Mouse (Mus musculus): ENCODE data around the gene Fat3. TPM values are rescaled to one million over a fixed set of nuclear protein-coding genes. Genes with fewer than 3 reads are reported as not detected.
A peak's percentile ranks its signal among the peaks of the same experiment; 100 is the strongest.

Fat3 gene
- polyA plus RNA-seq, 1 experiment from 2014 or later, result 11.3 TPM

GRCm38 (mm10) chr9:15976959-15977663, 524.0 kb downstream of the Fat3 start:
- peaks cover 32% of the 10 kb centered on the region for H3K4me1 ChIP-seq (replicated peaks)
- no peak overlapping the region for H3K4me3 ChIP-seq
- peak overlapping the region; percentile 77 for H3K27ac ChIP-seq (replicated peaks)
- peak; percentile 72 for ATAC-seq (ENCODE audit: low read depth)
- H3K27me3 ChIP-seq, result no peaks in the 10 kb centered on the region
- WGBS, result 28% methylated on average over 12 of the region's 12 CpGs
- H3K36me3 ChIP-seq, result no peaks in the 10 kb centered on the region
- H3K9ac ChIP-seq, result no peak overlapping the region
- H3K4me2 ChIP-seq, result 0 out of 2 replicates have a peak overlapping the region, but pooled peaks have one; percentile 9
- H3K9me3 ChIP-seq, result no peaks in the 10 kb centered on the region

GRCm38 (mm10) chr9:15975999-15976398, 525.1 kb downstream of the Fat3 start:
- no peaks in the 10 kb centered on the region for H3K27me3 ChIP-seq
- no peaks in the 10 kb centered on the region for H3K9me3 ChIP-seq
- no peak for ATAC-seq (ENCODE audit: low read depth)
- no peak overlapping the region for H3K27ac ChIP-seq (replicated peaks)
- WGBS, result 65% methylated on average over 2 of the region's 2 CpGs
- no peak overlapping the region for H3K9ac ChIP-seq
- no peak overlapping the region for H3K4me3 ChIP-seq
- H3K4me1 ChIP-seq (replicated peaks), result peaks cover 32% of the 10 kb centered on the region
- H3K4me2 ChIP-seq, result no peak overlapping the region
- no peaks in the 10 kb centered on the region for H3K36me3 ChIP-seq

- no peak for ATAC-seq (ENCODE audit: low read depth)
- Histone ChIP-seq H3K4me3 (no peak overlapping the region), H3K36me3 (peaks cover 24% of the 10 kb centered on the region), H3K4me2 (no peak overlapping the region), H3K9me3 (no peaks in the 10 kb centered on the region), H3K4me1 (replicated peaks) (peaks cover 6% of the 10 kb centered on the region), H3K27ac (replicated peaks) (no peak overlapping the region), H3K27me3 (no peaks in the 10 kb centered on the region), H3K9ac (no peak overlapping the region)
- WGBS, result 74% methylated on average over 1 of the region's 1 CpGs
Measured at GRCm38 (mm10) chr9:15972201-15972600, 528.9 kb downstream of the Fat3 start.

GRCm38 (mm10) chr9:15971393-15971792, 529.7 kb downstream of the Fat3 start:
- H3K4me1 ChIP-seq (replicated peaks), result no peaks in the 10 kb centered on the region
- no peak overlapping the region for H3K4me2 ChIP-seq
- H3K27ac ChIP-seq (replicated peaks), result no peak overlapping the region
- H3K4me3 ChIP-seq, result no peak overlapping the region
- no peak for ATAC-seq (ENCODE audit: low read depth)
- no peak overlapping the region for H3K9ac ChIP-seq
- peaks cover 31% of the 10 kb centered on the region for H3K36me3 ChIP-seq
- no peaks in the 10 kb centered on the region for H3K27me3 ChIP-seq
- H3K9me3 ChIP-seq, result no peaks in the 10 kb centered on the region

- H3K4me2 ChIP-seq, result no peak overlapping the region
- H3K27ac ChIP-seq (replicated peaks), result peak overlapping the region; percentile 57
- WGBS, result 11% methylated on average over 3 of the region's 3 CpGs
- H3K9ac ChIP-seq, result no peak overlapping the region
- no peaks in the 10 kb centered on the region for H3K9me3 ChIP-seq
- H3K36me3 ChIP-seq, result peaks cover 56% of the 10 kb centered on the region
- no peaks in the 10 kb centered on the region for H3K27me3 ChIP-seq
- no peak overlapping the region for H3K4me3 ChIP-seq
- ATAC-seq (ENCODE audit: low read depth), result peak; percentile 93
- peaks cover 13% of the 10 kb centered on the region for H3K4me1 ChIP-seq (replicated peaks)
Measured at GRCm38 (mm10) chr9:15964198-15964597, 536.9 kb downstream of the Fat3 start.

- no peak overlapping the region for H3K4me3 ChIP-seq
- 91% methylated on average over 2 of the region's 2 CpGs for WGBS
- peaks cover 23% of the 10 kb centered on the region for H3K4me1 ChIP-seq (replicated peaks)
- H3K9ac ChIP-seq, result no peak overlapping the region
- H3K27ac ChIP-seq (replicated peaks), result no peak overlapping the region
- H3K27me3 ChIP-seq, result no peaks in the 10 kb centered on the region
- no peaks in the 10 kb centered on the region for H3K9me3 ChIP-seq
- ATAC-seq (ENCODE audit: low read depth), result no peak
- no peak overlapping the region for H3K4me2 ChIP-seq
- peaks cover 57% of the 10 kb centered on the region for H3K36me3 ChIP-seq
Measured at GRCm38 (mm10) chr9:15962886-15963285, 538.2 kb downstream of the Fat3 start.

GRCm38 (mm10) chr9:15958224-15958787, 542.8 kb downstream of the Fat3 start:
- H3K9ac ChIP-seq, result no peak overlapping the region
- WGBS, result 17% methylated on average over 3 of the region's 3 CpGs
- no peak overlapping the region for H3K27ac ChIP-seq (replicated peaks)
- H3K4me3 ChIP-seq, result no peak overlapping the region
- H3K27me3 ChIP-seq, result no peaks in the 10 kb centered on the region
- no peak overlapping the region for H3K4me2 ChIP-seq
- H3K9me3 ChIP-seq, result no peaks in the 10 kb centered on the region
- ATAC-seq (ENCODE audit: low read depth), result peak; percentile 46; the same call in 1 of the 2 replicates
- peaks cover 22% of the 10 kb centered on the region for H3K4me1 ChIP-seq (replicated peaks)
- peaks cover 37% of the 10 kb centered on the region for H3K36me3 ChIP-seq

GRCm38 (mm10) chr9:15957816-15958215, 543.3 kb downstream of the Fat3 start:
- no peak overlapping the region for H3K27ac ChIP-seq (replicated peaks)
- 22% methylated on average over 3 of the region's 3 CpGs for WGBS
- no peak overlapping the region for H3K4me2 ChIP-seq
- peaks cover 37% of the 10 kb centered on the region for H3K36me3 ChIP-seq
- peaks cover 22% of the 10 kb centered on the region for H3K4me1 ChIP-seq (replicated peaks)
- H3K9me3 ChIP-seq, result no peaks in the 10 kb centered on the region
- peak; percentile 49; the same call in 1 of the 2 replicates for ATAC-seq (ENCODE audit: low read depth)
- H3K27me3 ChIP-seq, result no peaks in the 10 kb centered on the region
- H3K4me3 ChIP-seq, result no peak overlapping the region
- no peak overlapping the region for H3K9ac ChIP-seq

GRCm38 (mm10) chr9:15955147-15955782, 545.8 kb downstream of the Fat3 start:
- Histone ChIP-seq H3K9ac (no peak overlapping the region), H3K27ac (replicated peaks) (no peak overlapping the region), H3K4me3 (no peak overlapping the region), H3K9me3 (no peaks in the 10 kb centered on the region), H3K4me1 (replicated peaks) (peaks cover 27% of the 10 kb centered on the region), H3K4me2 (no peak overlapping the region), H3K36me3 (peaks cover 23% of the 10 kb centered on the region), H3K27me3 (no peaks in the 10 kb centered on the region)
- WGBS, result 61% methylated on average over 5 of the region's 5 CpGs
- no peak for ATAC-seq (ENCODE audit: low read depth)

GRCm38 (mm10) chr9:15954338-15954704, 546.8 kb downstream of the Fat3 start:
- Histone ChIP-seq H3K9ac (no peak overlapping the region), H3K4me3 (no peak overlapping the region), H3K4me2 (no peak overlapping the region), H3K9me3 (no peaks in the 10 kb centered on the region), H3K27ac (replicated peaks) (no peak overlapping the region), H3K27me3 (no peaks in the 10 kb centered on the region), H3K36me3 (peaks cover 14% of the 10 kb centered on the region), H3K4me1 (replicated peaks) (peaks cover 27% of the 10 kb centered on the region)
- 95% methylated on average over 1 of the region's 1 CpGs for WGBS
- no peak for ATAC-seq (ENCODE audit: low read depth)

- ATAC-seq (ENCODE audit: low read depth), result no peak
- WGBS, result 74% methylated on average over 6 of the region's 6 CpGs
- no peak overlapping the region for H3K9ac ChIP-seq
- H3K4me3 ChIP-seq, result no peak overlapping the region
- H3K4me1 ChIP-seq (replicated peaks), result peaks cover 25% of the 10 kb centered on the region
- no peaks in the 10 kb centered on the region for H3K27me3 ChIP-seq
- 0 out of 2 replicates have a peak, but pooled peaks cover 9% of the 10 kb centered on the region for H3K36me3 ChIP-seq
- H3K4me2 ChIP-seq, result no peak overlapping the region
- no peak overlapping the region for H3K27ac ChIP-seq (replicated peaks)
- H3K9me3 ChIP-seq, result no peaks in the 10 kb centered on the region
Measured at GRCm38 (mm10) chr9:15953585-15954337, 547.3 kb downstream of the Fat3 start.

- Histone ChIP-seq H3K36me3 (0 out of 2 replicates have a peak, but pooled peaks cover 7% of the 10 kb centered on the region), H3K27me3 (no peaks in the 10 kb centered on the region)
- 86% methylated on average over 4 of the region's 4 CpGs for WGBS
Measured at GRCm38 (mm10) chr9:15948086-15948485, 553.0 kb downstream of the Fat3 start.

More at GRCm38 (mm10) chr9:15948086-15948485, 553.0 kb downstream of the Fat3 start:
- Histone ChIP-seq H3K4me3 (no peak overlapping the region), H3K27ac (replicated peaks) (no peak overlapping the region), H3K4me1 (replicated peaks) (peaks cover 21% of the 10 kb centered on the region), H3K9me3 (no peaks in the 10 kb centered on the region), H3K4me2 (no peak overlapping the region), H3K9ac (no peak overlapping the region)
- no peak for ATAC-seq (ENCODE audit: low read depth)
